Mouse (Mus musculus) limb, embryonic 13.5 days (tissue): ENCODE data around the gene Mx1. TPM values are rescaled to one million over a fixed set of nuclear protein-coding genes. Genes with fewer than 3 reads are reported as not detected.

Experiments used
- ATAC-seq: fragments of 200-750 bp; cut with Nextera tagmentation; 2 replicates; pipeline ENCODE4 v1.8.0; 2017; ENCODE audit warnings: low read depth, moderate number of reproducible peaks, moderate TSS enrichment; ENCODE audit not compliant: low FRiP score
- H3K27ac ChIP-seq: fragments of 300-500 bp; sonication (generic); 2 replicates; pipeline ENCODE4 v1.5.1; 2015; ENCODE audit warnings: inconsistent platforms, mild to moderate bottlenecking, moderate library complexity
- H3K27me3 ChIP-seq: fragments of 300-500 bp; sonication (generic); 2 replicates; pipeline ENCODE4 v1.6.1; 2015; ENCODE audit warnings: mild to moderate bottlenecking, inconsistent platforms
- H3K36me3 ChIP-seq: fragments of 300-500 bp; sonication (generic); 2 replicates; pipeline ENCODE4 v1.6.1; 2015; ENCODE audit warnings: inconsistent platforms, mild to moderate bottlenecking, moderate library complexity
- H3K4me1 ChIP-seq: fragments of 300-500 bp; sonication (generic); 2 replicates; pipeline ENCODE4 v1.6.1; 2015; ENCODE audit warnings: inconsistent platforms
- H3K4me2 ChIP-seq: fragments of 300-500 bp; sonication (generic); replicated peaks from 2 replicates; pipeline ENCODE4 v1.6.1; 2015; ENCODE audit warnings: inconsistent platforms, mild to moderate bottlenecking, moderate library complexity
- H3K4me3 ChIP-seq: fragments of 300-500 bp; sonication (generic); 2 replicates; pipeline ENCODE4 v1.5.1; 2015; ENCODE audit warnings: moderate library complexity, mild to moderate bottlenecking, inconsistent platforms
- H3K9ac ChIP-seq: fragments of 300-500 bp; sonication (generic); 2 replicates; pipeline ENCODE4 v1.6.1; 2015; ENCODE audit warnings: mild to moderate bottlenecking, inconsistent platforms
- H3K9me3 ChIP-seq: fragments of 300-500 bp; sonication (generic); 2 replicates; pipeline ENCODE4 v1.6.1; 2016; ENCODE audit warnings: inconsistent platforms
- WGBS: fragments of 180-500 bp; shearing (Covaris S2); methylation state at CpG from one replicate; pipeline ENCODE4 v1.1.7; 2015; 5-methylcytosine and 5-hydroxymethylcytosine counted together
- polyA plus RNA-seq: library from polyadenylated mRNA; unstranded; fragments of >200 nt; fragmentation: Nextera tagmentation; extraction: Ambion mirVana; gene quantifications from 2 replicates; pipeline ENCODE4 v1.2.1, GENCODE M21; 2015

The Mx1 gene
- polyA plus RNA-seq, 1 experiment from 2014 or later, result 0.24 TPM

GRCm38 (mm10) chr16:97478655-97479054 is 15.9 kb upstream of the Mx1 start:
- Histone ChIP-seq H3K9me3 (no peaks in the 10 kb centered on the region), H3K4me3 (no peak overlapping the region), H3K9ac (no peak overlapping the region), H3K27me3 (no peaks in the 10 kb centered on the region), H3K4me2 (no peak overlapping the region), H3K36me3 (no peaks in the 10 kb centered on the region), H3K4me1 (no peaks in the 10 kb centered on the region), H3K27ac (no peak overlapping the region)
- 74% methylated on average over 2 of the region's 2 CpGs for WGBS
- ATAC-seq, result no peak

- no peak overlapping the region for H3K4me2 ChIP-seq
- H3K9ac ChIP-seq, result no peak overlapping the region
- H3K27ac ChIP-seq, result no peak overlapping the region
- no peak for ATAC-seq
- no peaks in the 10 kb centered on the region for H3K36me3 ChIP-seq
- no peak overlapping the region for H3K4me3 ChIP-seq
- H3K9me3 ChIP-seq, result no peaks in the 10 kb centered on the region
- H3K4me1 ChIP-seq, result no peaks in the 10 kb centered on the region
- 81% methylated on average over 1 of the region's 1 CpGs for WGBS
- no peaks in the 10 kb centered on the region for H3K27me3 ChIP-seq
These were observed 13.8 kb upstream of the Mx1 start for GRCm38 (mm10) chr16:97476524-97476923.

- Histone ChIP-seq H3K27me3 (0 out of 2 replicates have a peak, but pooled peaks cover 4% of the 10 kb centered on the region), H3K4me3 (no peak overlapping the region), H3K9ac (no peak overlapping the region), H3K36me3 (no peaks in the 10 kb centered on the region), H3K4me1 (no peaks in the 10 kb centered on the region), H3K27ac (no peak overlapping the region), H3K4me2 (no peak overlapping the region), H3K9me3 (no peaks in the 10 kb centered on the region)
- 86% methylated on average over 3 of the region's 3 CpGs for WGBS
- ATAC-seq, result no peak
These were observed 12.9 kb upstream of the Mx1 start for GRCm38 (mm10) chr16:97475581-97475980.

GRCm38 (mm10) chr16:97474671-97475070 is 12.0 kb upstream of the Mx1 start:
- WGBS, result 89% methylated on average over 2 of the region's 2 CpGs
- H3K4me3 ChIP-seq, result no peak overlapping the region

GRCm38 (mm10) chr16:97467993-97468791 is 5.5 kb upstream of the Mx1 start:
- no peak overlapping the region for H3K9ac ChIP-seq
- no peak for ATAC-seq
- H3K36me3 ChIP-seq, result no peaks in the 10 kb centered on the region
- 0 out of 2 replicates have a peak, but pooled peaks cover 5% of the 10 kb centered on the region for H3K27me3 ChIP-seq
- H3K4me2 ChIP-seq, result no peak overlapping the region
- no peak overlapping the region for H3K27ac ChIP-seq
- no peaks in the 10 kb centered on the region for H3K9me3 ChIP-seq
- WGBS, result 76% methylated on average over 4 of the region's 4 CpGs
- H3K4me3 ChIP-seq, result no peak overlapping the region
- H3K4me1 ChIP-seq, result 0 out of 2 replicates have a peak, but pooled peaks cover under 1% of the 10 kb centered on the region

More at GRCm38 (mm10) chr16:97474671-97475070, 12.0 kb upstream of the Mx1 start:
- H3K4me1 ChIP-seq, result no peaks in the 10 kb centered on the region
- H3K4me2 ChIP-seq, result no peak overlapping the region
- no peak for ATAC-seq
- H3K27me3 ChIP-seq, result 0 out of 2 replicates have a peak, but pooled peaks cover 5% of the 10 kb centered on the region
- no peak overlapping the region for H3K9ac ChIP-seq
- no peaks in the 10 kb centered on the region for H3K36me3 ChIP-seq
- H3K9me3 ChIP-seq, result no peaks in the 10 kb centered on the region
- no peak overlapping the region for H3K27ac ChIP-seq

- Histone ChIP-seq H3K27me3 (0 out of 2 replicates have a peak, but pooled peaks cover 5% of the 10 kb centered on the region), H3K4me2 (no peak overlapping the region), H3K27ac (no peak overlapping the region), H3K4me1 (peaks cover 7% of the 10 kb centered on the region), H3K4me3 (no peak overlapping the region), H3K36me3 (no peaks in the 10 kb centered on the region), H3K9me3 (no peaks in the 10 kb centered on the region), H3K9ac (no peak overlapping the region)
- no peak for ATAC-seq
- WGBS, result 77% methylated on average over 3 of the region's 3 CpGs
These were observed 4.8 kb upstream of the Mx1 start for GRCm38 (mm10) chr16:97467472-97467871.

- H3K27me3 ChIP-seq, result 0 out of 2 replicates have a peak, but pooled peaks cover 5% of the 10 kb centered on the region
- H3K27ac ChIP-seq, result no peak overlapping the region
- H3K4me1 ChIP-seq, result peaks cover 12% of the 10 kb centered on the region
- no peaks in the 10 kb centered on the region for H3K36me3 ChIP-seq
- H3K9ac ChIP-seq, result no peak overlapping the region
- WGBS, result 51% methylated on average over 4 of the region's 4 CpGs
- H3K4me3 ChIP-seq, result no peak overlapping the region
- no peak for ATAC-seq
- H3K9me3 ChIP-seq, result no peaks in the 10 kb centered on the region
- H3K4me2 ChIP-seq, result no peak overlapping the region
These were observed 3.7 kb upstream of the Mx1 start for GRCm38 (mm10) chr16:97466182-97466957.

- 0 out of 2 replicates have a peak, but pooled peaks cover 5% of the 10 kb centered on the region for H3K9me3 ChIP-seq
These were observed 1.4 kb downstream of the Mx1 start for GRCm38 (mm10) chr16:97461271-97461670.

GRCm38 (mm10) chr16:97459831-97460230 is 2.9 kb downstream of the Mx1 start:
- H3K9me3 ChIP-seq, result 0 out of 2 replicates have a peak, but pooled peaks cover 5% of the 10 kb centered on the region
- no peak overlapping the region for H3K27ac ChIP-seq
- 53% methylated on average over 1 of the region's 1 CpGs for WGBS
- no peak overlapping the region for H3K4me3 ChIP-seq
- no peak for ATAC-seq
- no peaks in the 10 kb centered on the region for H3K36me3 ChIP-seq
- H3K4me1 ChIP-seq, result peaks cover 12% of the 10 kb centered on the region
- H3K27me3 ChIP-seq, result no peaks in the 10 kb centered on the region
- no peak overlapping the region for H3K9ac ChIP-seq
- no peak overlapping the region for H3K4me2 ChIP-seq

More at GRCm38 (mm10) chr16:97461271-97461670, 1.4 kb downstream of the Mx1 start:
- Histone ChIP-seq H3K4me3 (no peak overlapping the region), H3K27me3 (no peaks in the 10 kb centered on the region), H3K4me1 (peaks cover 12% of the 10 kb centered on the region), H3K27ac (no peak overlapping the region), H3K36me3 (no peaks in the 10 kb centered on the region), H3K4me2 (no peak overlapping the region), H3K9ac (no peak overlapping the region)
- ATAC-seq, result no peak
- WGBS, result 71% methylated on average over 2 of the region's 2 CpGs

GRCm38 (mm10) chr16:97447386-97447785 is 15.3 kb downstream of the Mx1 start:
- H3K36me3 ChIP-seq, result no peaks in the 10 kb centered on the region
- no peaks in the 10 kb centered on the region for H3K27me3 ChIP-seq
- ATAC-seq, result no peak
- H3K9me3 ChIP-seq, result no peaks in the 10 kb centered on the region
- no peak overlapping the region for H3K4me2 ChIP-seq
- H3K4me3 ChIP-seq, result no peak overlapping the region
- no peaks in the 10 kb centered on the region for H3K4me1 ChIP-seq
- H3K9ac ChIP-seq, result no peak overlapping the region
- H3K27ac ChIP-seq, result no peak overlapping the region

GRCm38 (mm10) chr16:97443670-97444263 is 18.9 kb downstream of the Mx1 start:
- Histone ChIP-seq H3K27ac (no peak overlapping the region), H3K4me3 (no peak overlapping the region), H3K9me3 (no peaks in the 10 kb centered on the region), H3K4me1 (no peaks in the 10 kb centered on the region), H3K36me3 (no peaks in the 10 kb centered on the region), H3K4me2 (no peak overlapping the region), H3K9ac (no peak overlapping the region), H3K27me3 (no peaks in the 10 kb centered on the region)
- WGBS, result 53% methylated on average over 14 of the region's 14 CpGs
- peak; percentile 59; the same call in 1 of the 2 replicates for ATAC-seq

GRCm38 (mm10) chr16:97441967-97442366 is 20.7 kb downstream of the Mx1 start:
- H3K27ac ChIP-seq, result no peak overlapping the region
- H3K36me3 ChIP-seq, result no peaks in the 10 kb centered on the region
- WGBS, result 83% methylated on average over 9 of the region's 9 CpGs
- no peaks in the 10 kb centered on the region for H3K9me3 ChIP-seq
- H3K4me1 ChIP-seq, result no peaks in the 10 kb centered on the region
- H3K4me3 ChIP-seq, result no peak overlapping the region
- H3K9ac ChIP-seq, result no peak overlapping the region
- H3K27me3 ChIP-seq, result no peaks in the 10 kb centered on the region
- no peak overlapping the region for H3K4me2 ChIP-seq
- ATAC-seq, result no peak
